Mouse (Mus musculus) layer of hippocampus, adult 9-10 months (tissue): ENCODE measurements around the gene Usp2.
"Not testable (repeated sequence)": the region's sequence is repeated elsewhere in the genome, so short reads cannot be mapped to it uniquely, and the experiment has no call there.

Experiments used
- DNase-seq: peaks from one replicate; pipeline ENCODE4 v3.0.0; 2022; ENCODE audit warnings: low spot score

Gene Usp2

DNA sequence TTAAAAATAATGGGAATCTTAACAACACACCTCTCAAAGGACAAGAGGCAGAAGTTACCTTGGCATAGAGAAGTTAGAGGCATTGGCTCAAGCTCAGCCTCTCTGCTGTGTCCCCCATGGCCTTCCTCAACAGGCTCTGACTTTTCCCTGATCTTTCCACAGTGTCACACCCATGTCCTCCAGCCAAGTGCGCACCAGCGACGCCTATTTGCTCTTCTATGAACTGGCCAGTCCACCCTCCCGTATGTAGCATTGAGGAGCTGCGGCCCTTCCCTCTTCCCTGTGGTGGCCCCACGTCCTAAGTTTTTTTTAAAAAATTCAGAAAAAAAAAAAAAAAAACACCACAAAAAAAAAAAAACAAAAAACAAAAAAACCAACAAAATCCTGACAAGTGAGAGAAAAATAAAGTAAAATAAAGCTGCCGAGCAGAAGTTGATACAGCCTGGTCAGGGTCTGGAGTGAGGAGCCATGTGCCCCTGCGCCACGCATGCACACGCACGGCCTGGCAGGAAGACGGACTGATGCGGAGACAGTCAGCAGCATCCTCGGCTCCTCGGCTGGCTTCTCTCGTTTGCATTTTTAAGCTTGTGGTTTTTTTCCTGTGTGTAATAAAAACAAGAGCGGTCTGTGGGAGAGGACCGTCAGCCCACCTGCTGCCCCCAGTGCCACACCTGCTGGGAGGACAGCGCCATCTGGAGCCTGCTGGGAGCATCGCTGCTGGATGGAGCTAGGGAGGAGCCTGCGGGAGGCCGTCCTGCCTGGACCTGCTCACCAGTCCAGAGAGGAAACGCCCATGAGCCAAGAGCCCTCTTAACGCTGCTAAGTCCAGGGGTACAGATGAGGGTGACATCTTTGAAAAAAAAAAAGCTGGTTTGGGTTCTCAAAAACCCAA, 27.0 kb downstream of the Usp2 start:
- DNase-seq = no peak

- DNase-seq = no peak
Observed at GRCm38 (mm10) chr9:44094737-44095136, 27.9 kb downstream of the Usp2 start.

GRCm38 (mm10) chr9:44095781-44096180, 29.0 kb downstream of the Usp2 start:
- DNase-seq = no peak

- DNase-seq = no peak
Observed at GRCm38 (mm10) chr9:44096536-44096935, 29.7 kb downstream of the Usp2 start.

GRCm38 (mm10) chr9:44101490-44101889, 34.7 kb downstream of the Usp2 start, which contains the start of gene Mfrp:
Gene Mfrp, plus strand, starts transcription at chr9:44101729.
- no peak for DNase-seq

- no peak for DNase-seq
Observed at GRCm38 (mm10) chr9:44104881-44105280, 38.1 kb downstream of the Usp2 start.

DNA sequence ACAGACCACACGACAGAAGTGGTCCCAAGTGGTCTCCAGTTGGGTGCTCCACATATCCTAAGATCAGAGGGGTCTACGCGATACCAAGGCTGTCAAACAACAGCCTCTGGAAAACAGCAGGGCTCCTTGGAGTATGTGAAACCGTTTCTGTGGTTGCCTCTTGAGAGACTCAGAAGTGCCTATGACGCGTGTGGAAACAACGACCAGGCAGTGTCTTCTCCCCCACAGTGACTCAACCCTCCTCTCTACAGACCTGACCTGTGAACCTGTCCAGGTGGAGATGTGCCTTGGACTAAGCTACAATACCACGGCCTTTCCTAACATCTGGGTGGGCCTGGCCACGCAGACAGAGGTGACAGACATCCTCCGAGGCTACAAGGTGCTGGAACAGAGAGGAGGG, 39.0 kb downstream of the Usp2 start:
- no peak for DNase-seq

DNA sequence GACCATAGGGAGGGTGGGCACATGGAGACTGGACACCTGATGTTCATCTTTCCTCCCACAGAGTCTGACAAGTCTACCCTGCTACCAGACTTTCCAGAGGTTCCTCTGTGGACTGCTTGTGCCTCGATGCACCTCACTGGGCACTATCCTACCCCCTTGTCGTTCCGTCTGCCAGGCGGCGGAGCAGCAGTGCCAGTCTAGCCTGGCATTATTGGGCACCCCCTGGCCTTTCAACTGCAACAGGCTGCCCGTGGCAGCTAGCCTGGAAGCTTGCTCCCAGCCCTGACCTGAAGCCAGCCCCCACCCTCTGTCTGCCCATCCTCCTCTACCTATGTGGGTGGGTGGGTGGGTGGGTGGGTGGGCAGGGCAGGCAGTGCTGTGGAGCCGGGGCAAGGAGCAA, 39.4 kb downstream of the Usp2 start:
- DNase-seq = no peak

GRCm38 (mm10) chr9:44106596-44106995, 39.8 kb downstream of the Usp2 start:
- DNase-seq = no peak

GRCm38 (mm10) chr9:44107110-44107509, 40.3 kb downstream of the Usp2 start, which contains the start of gene C1qtnf5:
Gene C1qtnf5, plus strand, starts transcription at chr9:44107245.
- DNase-seq = no peak

DNA sequence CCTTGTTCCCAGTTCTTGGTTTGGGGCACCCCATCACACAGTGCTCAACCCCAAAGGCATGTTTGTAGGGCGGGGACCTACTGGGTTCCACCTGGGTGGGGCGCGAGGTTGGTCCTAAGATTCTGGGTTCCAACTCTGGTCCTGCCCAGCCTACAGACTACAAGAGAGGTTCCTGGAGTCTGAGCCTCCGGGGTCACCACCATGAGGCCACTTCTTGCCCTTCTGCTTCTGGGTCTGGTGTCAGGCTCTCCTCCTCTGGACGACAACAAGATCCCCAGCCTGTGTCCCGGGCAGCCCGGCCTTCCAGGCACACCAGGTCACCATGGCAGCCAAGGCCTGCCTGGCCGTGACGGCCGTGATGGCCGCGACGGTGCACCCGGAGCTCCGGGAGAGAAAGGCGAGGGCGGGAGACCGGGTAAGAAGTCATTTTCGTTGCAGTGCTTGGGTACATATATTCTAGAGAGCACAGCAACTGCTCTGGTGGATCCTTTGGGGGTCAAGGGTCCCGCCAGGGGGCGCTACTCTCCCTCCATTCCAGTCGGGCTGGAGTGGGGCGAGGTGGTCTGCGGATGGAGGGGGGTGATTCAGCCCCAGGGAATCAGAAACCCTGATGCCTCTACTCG, 40.8 kb downstream of the Usp2 start:
- no peak for DNase-seq

DNA sequence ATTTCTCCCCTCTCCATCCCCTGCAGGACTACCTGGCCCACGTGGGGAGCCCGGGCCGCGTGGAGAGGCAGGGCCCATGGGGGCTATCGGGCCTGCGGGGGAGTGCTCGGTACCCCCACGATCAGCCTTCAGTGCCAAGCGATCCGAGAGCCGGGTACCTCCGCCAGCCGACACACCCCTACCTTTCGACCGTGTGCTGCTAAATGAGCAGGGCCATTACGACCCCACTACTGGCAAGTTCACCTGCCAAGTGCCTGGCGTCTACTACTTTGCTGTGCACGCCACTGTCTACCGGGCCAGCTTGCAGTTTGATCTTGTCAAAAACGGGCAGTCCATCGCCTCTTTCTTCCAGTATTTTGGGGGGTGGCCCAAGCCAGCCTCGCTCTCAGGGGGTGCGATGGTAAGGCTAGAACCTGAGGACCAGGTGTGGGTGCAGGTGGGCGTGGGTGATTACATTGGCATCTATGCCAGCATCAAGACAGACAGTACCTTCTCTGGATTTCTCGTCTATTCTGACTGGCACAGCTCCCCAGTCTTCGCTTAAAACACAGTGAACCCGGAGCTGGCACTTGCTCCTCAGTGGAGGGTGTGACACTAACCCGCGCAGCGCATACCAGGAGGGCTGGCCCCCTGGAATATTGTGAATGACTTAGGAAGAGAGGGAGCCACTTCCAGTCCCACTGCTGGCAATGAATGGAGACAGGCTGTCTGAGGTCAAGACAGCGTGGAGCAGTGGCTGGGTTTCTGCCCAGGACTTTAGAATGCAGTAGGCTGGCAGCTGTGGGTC, 41.6 kb downstream of the Usp2 start:
- DNase-seq = no peak

GRCm38 (mm10) chr9:44109360-44110095, 42.7 kb downstream of the Usp2 start:
- no peak for DNase-seq

GRCm38 (mm10) chr9:44111909-44112308, 45.1 kb downstream of the Usp2 start:
- not testable (repeated sequence) for DNase-seq

- peak; percentile 97 for DNase-seq
Observed at GRCm38 (mm10) chr9:44113105-44113789, 46.4 kb downstream of the Usp2 start, which contains the start of the genes Gm49380 and Rnf26. Gene Gm49380, minus strand, starts transcription at chr9:44113500. Gene Rnf26, minus strand, starts transcription at chr9:44113517.

DNA sequence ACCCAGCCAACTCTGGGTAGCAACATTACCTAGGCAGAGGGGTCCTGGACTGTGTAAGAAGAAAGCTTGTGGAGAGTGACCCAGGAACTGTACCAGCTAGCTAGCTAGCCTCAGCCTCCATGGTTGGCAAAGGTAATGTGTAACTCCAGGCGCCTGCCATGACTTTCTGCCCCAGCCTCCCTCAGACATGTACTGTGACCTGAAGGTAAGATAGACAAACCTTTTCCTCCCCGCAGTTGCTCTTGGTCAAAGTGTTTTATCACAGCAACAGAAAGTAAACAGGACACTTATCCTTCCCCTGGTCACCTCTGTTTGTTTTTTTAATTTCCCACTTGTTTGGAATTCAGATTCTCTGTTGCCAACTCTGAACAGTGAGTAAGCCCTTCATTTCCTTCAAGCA, 47.6 kb downstream of the Usp2 start:
- DNase-seq = no peak

DNA sequence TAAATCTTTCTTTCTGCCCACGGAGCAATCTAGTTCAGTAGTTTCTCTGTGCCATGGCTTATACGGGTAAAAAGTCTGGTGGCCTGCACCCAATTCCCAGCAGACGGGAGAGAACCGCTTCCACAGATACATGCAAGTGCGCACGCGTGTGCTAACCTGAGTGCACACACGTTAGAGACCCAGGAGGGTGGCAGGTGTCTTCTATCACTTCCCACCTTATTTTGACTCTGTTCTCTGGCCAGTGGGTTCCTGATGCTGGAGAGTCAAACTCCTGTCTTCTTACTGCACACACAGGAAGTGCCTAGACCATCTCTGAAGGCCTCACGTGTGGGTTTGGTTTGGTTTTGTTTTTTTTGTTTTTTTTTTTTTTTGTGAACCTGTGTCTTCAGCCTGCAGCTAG, 48.8 kb downstream of the Usp2 start:
- DNase-seq = no peak

GRCm38 (mm10) chr9:44116182-44116581, 49.4 kb downstream of the Usp2 start:
- no peak for DNase-seq

- DNase-seq = no peak
Observed at GRCm38 (mm10) chr9:44119011-44119410, 52.2 kb downstream of the Usp2 start.

GRCm38 (mm10) chr9:44119948-44120465, 53.2 kb downstream of the Usp2 start:
- DNase-seq = no peak

- DNase-seq = no peak
Observed at GRCm38 (mm10) chr9:44124317-44124716, 57.5 kb downstream of the Usp2 start.
